9 mouse cellular contexts compared by ENCODE assay signal in genomic region chr12:117152366-117153165, GRCm38 (mm10).
DNase-seq lines count a peak whose midpoint lies in the region; ATAC-seq and TF ChIP-seq lines count a peak whose summit lies in the region.
"Had no signal": no experiment of that assay in that cellular context is flagged by ENCODE, and none has a peak within 500 bp of the region (broad histone marks: within the 10 kb centered on the region; RNA-seq: fewer than 3 reads in every experiment).

No protein-coding gene starts in this region.

- no peak overlapping the region for H3K9ac ChIP-seq in heart, postnatal 0 days (replicated peaks; ENCODE audit: low read depth, low read length)
- peak overlapping the region; percentile 98 for H3K9ac ChIP-seq in midbrain, embryonic 14.5 days (replicated peaks; ENCODE audit: low read length)

- 0 out of 2 replicates have a peak overlapping the region, but pooled peaks have one; percentile 18 for H3K4me3 ChIP-seq in heart, embryonic 10.5 days
- H3K4me3 ChIP-seq in heart, postnatal 0 days (ENCODE audit: low read depth, low read length): peak overlapping the region; percentile 59
- H3K4me3 ChIP-seq in midbrain, embryonic 14.5 days (replicated peaks; ENCODE audit: low read depth, low read length): peak overlapping the region; percentile 86

- no peaks in the 10 kb centered on the region for H3K36me3 ChIP-seq in heart, embryonic 10.5 days
- H3K36me3 ChIP-seq in heart, postnatal 0 days (replicated peaks; ENCODE audit: control insufficient read depth, insufficient read depth, low read length): no peaks in the 10 kb centered on the region
- no peaks in the 10 kb centered on the region for H3K36me3 ChIP-seq in midbrain, embryonic 14.5 days (ENCODE audit: control insufficient read depth, insufficient read depth, low read length)

- intact Hi-C loops in heart, postnatal 25 days (cut with DNase I): no loop called here

- peaks cover 34% of the 10 kb centered on the region for H3K4me1 ChIP-seq in heart, embryonic 10.5 days
- H3K4me1 ChIP-seq in heart, postnatal 0 days (ENCODE audit: control insufficient read depth, insufficient read depth): no peaks in the 10 kb centered on the region
- peaks cover 49% of the 10 kb centered on the region for H3K4me1 ChIP-seq in midbrain, embryonic 14.5 days (ENCODE audit: control insufficient read depth, insufficient read depth, low read length)

- 5% methylated on average over 28 of the region's 28 CpGs for WGBS in heart, embryonic 10.5 days
- WGBS in heart, postnatal 0 days: 6% methylated on average over 28 of the region's 28 CpGs
- 2% methylated on average over 28 of the region's 28 CpGs for WGBS in midbrain, embryonic 14.5 days

- TF ChIP-seq CTCF in heart, postnatal 0 days (IDR thresholded peaks at IDR 0.05; ENCODE audit: low read depth): no peak

- peaks cover 89% of the 10 kb centered on the region for H3K27me3 ChIP-seq in heart, embryonic 10.5 days (ENCODE audit: insufficient read depth, poor library complexity, severe bottlenecking)
- peaks cover 92% of the 10 kb centered on the region for H3K27me3 ChIP-seq in heart, postnatal 0 days (ENCODE audit: control insufficient read depth, insufficient read depth, low read length)
- no peaks in the 10 kb centered on the region for H3K27me3 ChIP-seq in midbrain, embryonic 14.5 days (ENCODE audit: control insufficient read depth, insufficient read depth, low read length)

- H3K27ac ChIP-seq in heart, embryonic 10.5 days: no peak overlapping the region
- H3K27ac ChIP-seq in heart, postnatal 0 days (ENCODE audit: low read depth): no peak overlapping the region
- peak overlapping the region; percentile 99 for H3K27ac ChIP-seq in midbrain, embryonic 14.5 days (replicated peaks; ENCODE audit: low read depth, low read length)

- H3K4me2 ChIP-seq in heart, postnatal 0 days (ENCODE audit: low read depth, low read length): peak overlapping the region; percentile 90
- peak overlapping the region; percentile 70 for H3K4me2 ChIP-seq in midbrain, embryonic 14.5 days (ENCODE audit: low read length)

- no peak for TF ChIP-seq EP300 in heart, postnatal 0 days (IDR thresholded peaks at IDR 0.05; ENCODE audit: low read depth)

- DNase-seq in heart, embryonic 10.5 days (ENCODE audit: low spot score): no peak
- no peak for DNase-seq in heart, postnatal 25 days (ENCODE audit: low spot score)
- DNase-seq in MN1 (ENCODE audit: low spot score): peak; percentile 11
- no peak for DNase-seq in heart, postnatal 0 days (ENCODE audit: low spot score)
- DNase-seq in midbrain, embryonic 14.5 days: no peak
- no peak for DNase-seq in cerebellum, adult 11-12 months
- DNase-seq in yolk sac, embryonic 10.5 days (ENCODE audit: low spot score): no peak
- no peak for DNase-seq in spleen, postnatal 14 days (ENCODE audit: low spot score in 2 of 2)
- DNase-seq: gastrocnemius, postnatal 25 days had no signal

- ATAC-seq in heart, postnatal 0 days (ENCODE audit: insufficient read depth, low read depth): no peak
- ATAC-seq in midbrain, embryonic 14.5 days (ENCODE audit: low FRiP score, low TSS enrichment): no peak

- H3K9me3 ChIP-seq in heart, embryonic 10.5 days: no peaks in the 10 kb centered on the region
- no peaks in the 10 kb centered on the region for H3K9me3 ChIP-seq in heart, postnatal 0 days (replicated peaks; ENCODE audit: control insufficient read depth, low read length)
- H3K9me3 ChIP-seq in midbrain, embryonic 14.5 days (ENCODE audit: control insufficient read depth, low read length): no peaks in the 10 kb centered on the region

Comparison
In these comparisons a context has a peak if more than half of its experiments do, and no peak if none do; other contexts are left out.
1. H3K4me3 ChIP-seq: peak in every context shown above with its lines; median percentile 86 in midbrain, embryonic 14.5 days; 59 in heart, postnatal 0 days; 18 in heart, embryonic 10.5 days.